Mouse (Mus musculus): ENCODE data around the gene Spp1.

Spp1 gene

GRCm38 (mm10) chr5:104434835-104435301 lies at the start of gene Spp1:
TSS of gene Spp1 (plus strand) at chr5:104435118.
- peak; percentile 37 for DNase-seq

- DNase-seq, result no peak
Measured at GRCm38 (mm10) chr5:104385521-104385920, 49.4 kb upstream of the Spp1 start.

GRCm38 (mm10) chr5:104386908-104387307 lies 48.0 kb upstream of the Spp1 start:
- DNase-seq, result no peak

- no peak for DNase-seq
Measured at GRCm38 (mm10) chr5:104390962-104391361, 44.0 kb upstream of the Spp1 start.

- DNase-seq, result peak; percentile 18
Measured at GRCm38 (mm10) chr5:104392784-104393183, 42.1 kb upstream of the Spp1 start.

GRCm38 (mm10) chr5:104396286-104396685 lies 38.6 kb upstream of the Spp1 start:
- peak; percentile 22 for DNase-seq

- DNase-seq, result no peak
Measured at GRCm38 (mm10) chr5:104398001-104398400, 36.9 kb upstream of the Spp1 start.

- DNase-seq, result no peak
Measured at GRCm38 (mm10) chr5:104399291-104399950, 35.5 kb upstream of the Spp1 start.

GRCm38 (mm10) chr5:104399970-104400369 lies 34.9 kb upstream of the Spp1 start:
- no peak for DNase-seq

GRCm38 (mm10) chr5:104402651-104403050 lies 32.3 kb upstream of the Spp1 start:
- DNase-seq, result peak; percentile 11

GRCm38 (mm10) chr5:104403351-104403750 lies 31.6 kb upstream of the Spp1 start:
- no peak for DNase-seq

- DNase-seq, result no peak
Measured at GRCm38 (mm10) chr5:104404551-104404950, 30.4 kb upstream of the Spp1 start.

- no peak for DNase-seq
Measured at GRCm38 (mm10) chr5:104405051-104405450, 29.9 kb upstream of the Spp1 start.

GRCm38 (mm10) chr5:104406756-104407155 lies 28.2 kb upstream of the Spp1 start:
- DNase-seq, result no peak

- peak; percentile 47 for DNase-seq
Measured at GRCm38 (mm10) chr5:104407541-104408231, 27.2 kb upstream of the Spp1 start.

- no peak for DNase-seq
Measured at GRCm38 (mm10) chr5:104408549-104408948, 26.4 kb upstream of the Spp1 start.

- DNase-seq, result no peak
Measured at GRCm38 (mm10) chr5:104415999-104416398, 18.9 kb upstream of the Spp1 start.

- DNase-seq, result no peak
Measured at GRCm38 (mm10) chr5:104417028-104417427, 17.9 kb upstream of the Spp1 start.

GRCm38 (mm10) chr5:104417721-104418120 lies 17.2 kb upstream of the Spp1 start:
- DNase-seq, result no peak

GRCm38 (mm10) chr5:104422039-104422438 lies 12.9 kb upstream of the Spp1 start:
- DNase-seq, result no peak

GRCm38 (mm10) chr5:104423861-104424260 lies 11.1 kb upstream of the Spp1 start:
- no peak for DNase-seq

GRCm38 (mm10) chr5:104425949-104426348 lies 9.0 kb upstream of the Spp1 start:
- peak; percentile 34 for DNase-seq

- DNase-seq, result peak; percentile 46
Measured at GRCm38 (mm10) chr5:104432886-104433285, 2.0 kb upstream of the Spp1 start.

- DNase-seq, result no peak
Measured at GRCm38 (mm10) chr5:104433968-104434565, 851 bp upstream of the Spp1 start.

All from lung, postnatal 36 days (tissue).